ENCODE assay signal across 17 mouse cellular contexts in the genomic region with DNA sequence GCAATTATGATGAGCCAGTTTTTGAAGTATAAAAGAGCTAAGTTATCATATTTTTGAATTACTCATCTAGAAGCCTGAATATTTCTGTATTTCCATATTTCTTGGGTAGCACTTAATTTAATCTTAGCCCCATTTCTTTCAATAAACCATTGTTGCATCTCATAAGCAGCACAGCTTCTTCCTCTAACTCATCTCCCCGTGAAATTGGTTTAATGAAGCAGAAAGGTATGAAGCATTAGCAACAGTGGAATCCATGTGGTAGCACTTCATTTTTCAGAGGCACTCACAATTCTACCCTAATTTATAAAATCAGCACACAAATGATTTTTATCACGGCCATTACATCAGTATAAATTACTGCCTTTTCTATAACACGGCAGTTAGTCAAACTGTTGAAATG.
"Had no signal": no experiment of that assay in that cellular context is flagged by ENCODE, and none has a peak within 500 bp of the region (broad histone marks: within the 10 kb centered on the region; RNA-seq: fewer than 3 reads in every experiment).

No protein-coding gene starts in this region.

- H3K9me3 ChIP-seq: liver, embryonic 13.5 days; midbrain, embryonic 12.5 days; midbrain, embryonic 15.5 days; neural tube, embryonic 13.5 days had no signal

- H3K27me3 ChIP-seq: liver, embryonic 13.5 days; midbrain, embryonic 12.5 days; midbrain, embryonic 15.5 days; neural tube, embryonic 13.5 days had no signal

- H3K4me3 ChIP-seq: layer of hippocampus, adult 2 months; left cerebral cortex, adult 2 months; liver, embryonic 13.5 days; midbrain, embryonic 12.5 days; midbrain, embryonic 15.5 days; myocyte; neural tube, embryonic 13.5 days had no signal

- H3K36me3 ChIP-seq: liver, embryonic 13.5 days; midbrain, embryonic 12.5 days; midbrain, embryonic 15.5 days; neural tube, embryonic 13.5 days had no signal

- DNase-seq: kidney, adult 2 months; kidney, postnatal 25 days; layer of hippocampus, postnatal 36 days; liver, embryonic 13.5 days; lung, adult 2 months; lung, postnatal 14 days; lung, postnatal 4 days; thymus, adult 18-20 months; thymus, postnatal 14 days; thymus, postnatal 4 days had no signal

- ATAC-seq: midbrain, embryonic 15.5 days had no signal

- H3K4me1 ChIP-seq: liver, embryonic 13.5 days; midbrain, embryonic 12.5 days; midbrain, embryonic 15.5 days; neural tube, embryonic 13.5 days had no signal

- H3K27ac ChIP-seq: kidney, postnatal 0 days; layer of hippocampus, adult 2 months; left cerebral cortex, adult 2 months; liver, embryonic 13.5 days; midbrain, embryonic 12.5 days; midbrain, embryonic 15.5 days; neural tube, embryonic 13.5 days had no signal

- H3K9ac ChIP-seq: liver, embryonic 13.5 days; midbrain, embryonic 12.5 days; midbrain, embryonic 15.5 days; neural tube, embryonic 13.5 days had no signal

- H3K4me2 ChIP-seq: liver, embryonic 13.5 days; midbrain, embryonic 12.5 days; midbrain, embryonic 15.5 days; neural tube, embryonic 13.5 days had no signal
